Mouse (Mus musculus): Measurements from ENCODE around the gene Skil.

- TF ChIP-seq CTCF (IDR thresholded peaks at IDR 0.05; ENCODE audit: borderline replicate concordance, control insufficient read depth, extremely low read depth, insufficient read depth, low read length, poor library complexity), result no peak
- TF ChIP-seq POLR2A (IDR thresholded peaks at IDR 0.05; ENCODE audit: control insufficient read depth, extremely low read depth, insufficient read depth, low read length, poor library complexity), result no peak
Observed at GRCm38 (mm10) chr3:31133664-31134063, 38.8 kb downstream of the Skil start.
